Mouse (Mus musculus) neural tube, embryonic 13.5 days (tissue): ENCODE measurements around the gene Tmem213. TPM values are rescaled to one million over a fixed set of nuclear protein-coding genes. Genes with fewer than 3 reads are reported as not detected.

Source experiments
- ATAC-seq: fragments of 200-750 bp; cut with Nextera tagmentation; 2 replicates; pipeline ENCODE4 v1.8.0; 2017; ENCODE audit warnings: low read depth, mild to moderate bottlenecking, moderate TSS enrichment, moderate library complexity
- H3K27ac ChIP-seq: fragments of 300-500 bp; sonication (generic); replicated peaks from 2 replicates; pipeline ENCODE4 v1.5.1; 2015; ENCODE audit warnings: moderate library complexity, mild to moderate bottlenecking, inconsistent platforms
- H3K27me3 ChIP-seq: fragments of 300-500 bp; sonication (generic); 2 replicates; pipeline ENCODE4 v1.6.1; 2015; ENCODE audit warnings: mild to moderate bottlenecking, inconsistent platforms
- H3K36me3 ChIP-seq: fragments of 300-500 bp; sonication (generic); 2 replicates; pipeline ENCODE4 v1.6.1; 2015; ENCODE audit warnings: mild to moderate bottlenecking, inconsistent platforms
- H3K4me1 ChIP-seq: fragments of 300-500 bp; sonication (generic); replicated peaks from 2 replicates; pipeline ENCODE4 v1.6.1; 2015; ENCODE audit warnings: inconsistent platforms
- H3K4me2 ChIP-seq: fragments of 300-500 bp; sonication (generic); 2 replicates; pipeline ENCODE4 v1.6.1; 2015; ENCODE audit warnings: inconsistent platforms, mild to moderate bottlenecking, moderate library complexity
- H3K4me3 ChIP-seq: fragments of 300-500 bp; sonication (generic); 2 replicates; pipeline ENCODE4 v1.5.1; 2015; ENCODE audit warnings: mild to moderate bottlenecking, inconsistent platforms
- H3K9ac ChIP-seq: fragments of 300-500 bp; sonication (generic); 2 replicates; pipeline ENCODE4 v1.6.1; 2015; ENCODE audit warnings: moderate library complexity, mild to moderate bottlenecking, inconsistent platforms
- H3K9me3 ChIP-seq: fragments of 300-500 bp; sonication (generic); 2 replicates; pipeline ENCODE4 v1.6.1; 2016; ENCODE audit warnings: inconsistent platforms
- WGBS: fragments of 180-500 bp; shearing (Covaris S2); methylation state at CpG from one replicate; pipeline ENCODE4 v1.1.7; 2015; 5-methylcytosine and 5-hydroxymethylcytosine counted together
- polyA plus RNA-seq: library from polyadenylated mRNA; unstranded; fragments of >200 nt; fragmentation: Nextera tagmentation; extraction: Ambion mirVana; gene quantifications from 2 replicates; pipeline ENCODE4 v1.2.1, GENCODE M21; 2015

Gene Tmem213
- polyA plus RNA-seq, 1 experiment from 2014 or later, result not detected

DNA sequence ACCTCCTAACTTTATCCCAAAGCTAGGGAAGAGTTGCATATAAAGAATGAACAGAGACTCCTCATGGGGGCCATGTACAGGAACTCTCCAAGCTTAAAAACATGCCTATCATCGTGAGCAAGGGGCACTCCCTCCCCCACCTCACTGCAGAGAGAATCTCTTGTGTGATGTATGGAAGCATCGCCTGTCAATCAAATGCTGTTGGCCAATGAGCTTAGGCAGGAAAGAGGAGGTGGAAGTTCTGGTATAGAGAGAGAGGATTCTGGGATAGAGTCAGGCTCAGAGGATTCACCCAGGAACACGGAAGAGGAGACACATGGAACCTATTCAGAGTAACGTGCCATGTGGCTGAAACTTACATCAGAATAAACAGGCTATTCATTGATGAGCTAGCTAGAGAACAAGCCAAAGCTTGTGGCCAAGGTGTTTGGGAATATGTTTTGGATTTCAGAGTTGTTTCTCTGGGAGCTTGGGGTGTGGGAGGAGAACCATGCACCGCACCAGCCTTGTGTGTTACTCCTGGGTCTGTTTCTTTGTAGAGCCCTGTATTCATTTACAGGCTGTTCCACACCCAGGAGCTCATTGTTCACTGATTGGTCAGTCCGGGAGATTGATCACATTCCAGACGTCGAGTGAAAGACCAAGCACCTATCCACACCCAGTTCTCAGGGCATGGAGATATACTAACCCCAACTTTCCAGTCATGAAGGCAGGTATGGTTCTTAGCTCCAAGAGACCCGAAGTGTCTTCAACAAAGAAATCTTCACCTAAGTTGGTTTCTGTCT, 21.6 kb upstream of the Tmem213 start:
- H3K4me2 ChIP-seq, result no peak overlapping the region
- no peak overlapping the region for H3K4me3 ChIP-seq
- no peaks in the 10 kb centered on the region for H3K9me3 ChIP-seq
- no peak overlapping the region for H3K9ac ChIP-seq
- no peaks in the 10 kb centered on the region for H3K27me3 ChIP-seq
- H3K4me1 ChIP-seq, result no peaks in the 10 kb centered on the region
- H3K36me3 ChIP-seq, result no peaks in the 10 kb centered on the region
- no peak for ATAC-seq
- no peak overlapping the region for H3K27ac ChIP-seq
- 77% methylated on average over 9 of the region's 9 CpGs for WGBS

DNA sequence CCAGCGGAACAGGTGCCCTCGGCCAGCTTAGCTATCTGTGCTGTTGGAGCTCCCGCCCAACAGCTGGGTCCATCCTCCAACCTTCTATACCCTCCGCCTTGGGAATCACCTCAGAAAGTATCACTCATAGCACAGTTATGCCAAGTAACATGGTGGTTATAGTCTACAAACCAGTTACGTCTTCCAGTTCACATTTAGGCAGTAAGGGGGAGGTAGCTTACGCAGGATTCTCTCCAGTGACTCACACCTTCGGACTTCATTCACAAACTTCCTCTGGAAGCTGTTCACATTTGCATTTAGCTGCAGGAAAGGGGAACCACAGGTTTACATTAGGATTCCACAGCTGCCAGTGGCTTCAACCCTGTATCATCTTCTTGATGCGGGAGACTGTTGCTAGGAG, 16.5 kb upstream of the Tmem213 start:
- Histone ChIP-seq H3K4me1 (no peaks in the 10 kb centered on the region), H3K4me2 (no peak overlapping the region), H3K36me3 (no peaks in the 10 kb centered on the region), H3K27ac (no peak overlapping the region), H3K4me3 (no peak overlapping the region), H3K27me3 (no peaks in the 10 kb centered on the region), H3K9me3 (no peaks in the 10 kb centered on the region), H3K9ac (no peak overlapping the region)
- no peak for ATAC-seq
- 96% methylated on average over 8 of the region's 8 CpGs for WGBS

DNA sequence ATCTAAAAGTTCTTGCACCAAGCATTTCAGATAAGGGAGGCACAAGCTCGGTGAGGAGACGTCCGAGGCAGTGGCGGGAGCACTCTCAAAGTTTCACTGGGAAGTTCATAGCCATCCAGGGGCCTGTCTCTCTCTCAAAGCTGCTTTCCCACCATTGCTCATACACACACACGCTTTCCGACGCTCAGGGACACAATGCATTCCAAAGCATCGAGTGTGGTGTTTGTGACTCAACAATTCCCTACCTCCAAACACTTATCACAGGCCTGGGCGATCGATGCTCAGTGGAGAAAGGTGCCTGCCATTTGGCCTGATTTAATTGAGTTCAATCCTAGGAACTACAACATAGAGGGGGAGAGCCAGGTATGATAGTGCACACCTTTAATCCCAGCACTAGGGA, 14.4 kb upstream of the Tmem213 start:
- H3K4me3 ChIP-seq, result no peak overlapping the region
- ATAC-seq, result no peak
- WGBS, result 92% methylated on average over 10 of the region's 10 CpGs
- no peak overlapping the region for H3K4me2 ChIP-seq
- no peaks in the 10 kb centered on the region for H3K4me1 ChIP-seq
- H3K9ac ChIP-seq, result no peak overlapping the region
- no peak overlapping the region for H3K27ac ChIP-seq
- H3K9me3 ChIP-seq, result peaks cover 3% of the 10 kb centered on the region; the same call in 1 of the 2 replicates
- H3K27me3 ChIP-seq, result no peaks in the 10 kb centered on the region
- no peaks in the 10 kb centered on the region for H3K36me3 ChIP-seq

DNA sequence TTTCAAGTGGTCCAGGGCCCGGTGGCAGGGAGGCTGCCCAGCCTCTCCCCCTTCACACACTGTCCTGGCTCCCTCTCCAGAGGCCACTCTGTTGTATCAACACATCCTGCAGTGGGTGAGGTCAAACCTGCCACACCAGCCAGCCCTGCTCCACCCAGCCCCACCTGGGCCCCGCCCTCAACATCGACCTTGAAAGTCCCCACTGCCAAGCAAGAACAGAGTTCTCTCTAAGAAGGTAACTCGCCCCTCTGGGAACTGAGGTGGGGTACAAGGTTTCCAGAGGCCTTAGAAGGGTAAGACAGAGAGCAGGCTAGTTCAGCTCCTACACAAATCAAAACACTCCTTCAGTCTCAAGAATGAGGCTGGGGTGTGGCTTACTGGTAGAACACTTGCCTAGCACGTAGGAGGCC, 12.1 kb upstream of the Tmem213 start:
- ATAC-seq, result no peak
- H3K27ac ChIP-seq, result no peak overlapping the region
- no peak overlapping the region for H3K4me3 ChIP-seq
- no peak overlapping the region for H3K9ac ChIP-seq
- no peak overlapping the region for H3K4me2 ChIP-seq
- no peaks in the 10 kb centered on the region for H3K36me3 ChIP-seq
- no peaks in the 10 kb centered on the region for H3K4me1 ChIP-seq
- no peaks in the 10 kb centered on the region for H3K27me3 ChIP-seq
- peaks cover 3% of the 10 kb centered on the region; the same call in 1 of the 2 replicates for H3K9me3 ChIP-seq
- 69% methylated on average over 5 of the region's 5 CpGs for WGBS

DNA sequence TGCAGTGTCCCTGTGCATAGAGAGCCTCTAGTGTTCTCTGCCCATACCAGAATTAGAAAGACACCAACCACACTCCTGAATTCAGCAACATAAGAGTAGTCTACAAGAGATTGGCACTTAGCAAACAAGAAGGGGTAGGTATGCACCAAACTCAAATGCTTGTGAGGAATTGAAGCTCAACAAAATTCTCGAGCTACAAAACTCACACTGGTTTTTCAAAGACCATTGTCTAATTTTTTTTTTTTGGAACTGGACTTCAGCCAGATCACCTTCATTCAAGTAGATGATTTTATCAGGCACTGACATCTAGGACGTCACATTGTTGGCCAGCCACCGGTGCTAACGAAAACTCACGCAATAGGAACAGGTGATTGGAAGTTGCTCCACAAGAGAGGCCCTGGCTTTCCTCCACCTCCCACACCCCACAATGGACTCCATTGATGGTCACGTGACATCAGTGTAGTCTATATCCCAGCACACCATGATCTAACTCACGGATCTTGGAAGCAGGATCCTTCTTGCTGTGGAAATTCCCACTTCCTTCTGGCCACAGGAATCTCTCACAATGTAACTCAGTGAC, 6.7 kb upstream of the Tmem213 start:
- Histone ChIP-seq H3K9me3 (peaks cover 3% of the 10 kb centered on the region; the same call in 1 of the 2 replicates), H3K27me3 (no peaks in the 10 kb centered on the region), H3K4me1 (no peaks in the 10 kb centered on the region), H3K4me2 (no peak overlapping the region), H3K36me3 (no peaks in the 10 kb centered on the region), H3K27ac (no peak overlapping the region), H3K4me3 (no peak overlapping the region), H3K9ac (no peak overlapping the region)
- no peak for ATAC-seq
- WGBS, result 91% methylated on average over 7 of the region's 7 CpGs

DNA sequence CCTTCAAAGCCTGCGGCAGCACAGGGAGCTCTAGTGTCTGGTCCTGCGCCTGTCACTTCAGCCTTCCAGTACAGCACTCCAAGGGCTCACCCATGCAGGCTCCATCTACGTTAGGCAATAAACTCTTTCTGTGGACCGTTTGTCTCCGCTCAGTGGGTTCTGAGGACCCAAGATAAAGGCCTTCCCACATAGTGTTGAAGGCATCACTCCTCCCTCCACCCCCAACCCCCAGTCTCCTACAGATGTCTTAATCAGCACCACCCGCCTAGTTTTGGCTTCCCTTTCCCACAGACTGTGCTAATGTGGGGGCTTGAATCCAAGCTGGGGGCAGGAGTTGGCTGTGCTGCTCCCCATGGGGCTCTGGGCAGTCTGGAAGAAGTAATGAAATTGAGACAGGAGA, 5.3 kb upstream of the Tmem213 start:
- Histone ChIP-seq H3K27ac (no peak overlapping the region), H3K36me3 (no peaks in the 10 kb centered on the region), H3K9me3 (peaks cover 2% of the 10 kb centered on the region; the same call in 1 of the 2 replicates), H3K27me3 (no peaks in the 10 kb centered on the region), H3K4me1 (no peaks in the 10 kb centered on the region), H3K4me3 (no peak overlapping the region), H3K9ac (no peak overlapping the region), H3K4me2 (no peak overlapping the region)
- WGBS, result 54% methylated on average over 6 of the region's 6 CpGs
- no peak for ATAC-seq

DNA sequence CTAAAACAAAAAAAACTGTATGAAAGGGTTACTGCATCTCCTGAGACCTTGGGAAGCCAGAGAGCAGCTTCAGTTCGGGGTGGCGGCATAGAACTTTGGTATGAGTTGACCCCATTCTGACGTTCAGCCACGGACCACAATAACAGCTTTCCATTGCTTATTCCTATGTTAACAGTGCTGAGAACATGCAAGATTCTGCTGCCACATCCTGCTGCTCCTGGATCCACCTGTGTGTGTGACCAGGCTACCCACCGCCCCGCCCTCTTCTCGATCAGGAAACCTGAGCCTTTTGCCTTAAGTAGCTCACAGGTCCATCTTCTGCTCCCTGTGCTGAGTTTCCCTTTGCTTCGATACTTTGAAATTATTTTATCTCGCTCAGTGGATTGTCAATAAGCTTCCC, 3.1 kb upstream of the Tmem213 start:
- no peak for ATAC-seq
- Histone ChIP-seq H3K4me1 (peaks cover 7% of the 10 kb centered on the region; the same call in 1 of the 2 replicates), H3K9ac (no peak overlapping the region), H3K9me3 (no peaks in the 10 kb centered on the region), H3K4me3 (no peak overlapping the region), H3K27ac (no peak overlapping the region), H3K27me3 (no peaks in the 10 kb centered on the region), H3K36me3 (no peaks in the 10 kb centered on the region), H3K4me2 (no peak overlapping the region)
- WGBS, result 88% methylated on average over 9 of the region's 9 CpGs

DNA sequence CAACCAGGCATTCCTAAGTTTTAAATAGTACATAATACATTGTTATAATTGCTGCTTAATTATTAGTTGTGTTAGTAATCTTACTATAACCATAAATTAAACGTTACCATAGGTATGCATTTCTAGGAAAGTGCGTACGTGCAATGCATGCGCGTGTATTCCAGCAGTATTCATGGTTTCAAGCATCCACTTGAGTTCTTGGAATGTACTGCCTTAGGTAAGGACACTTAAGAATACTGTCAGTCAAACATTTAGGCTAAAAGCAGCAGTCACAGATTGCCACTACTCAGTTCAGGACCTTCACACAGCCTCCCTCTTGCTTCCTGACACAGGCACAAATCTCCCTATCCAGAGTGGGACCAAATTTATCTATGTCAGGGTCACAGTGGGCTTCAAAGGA, 606 bp upstream of the Tmem213 start:
- Histone ChIP-seq H3K27ac (no peak overlapping the region), H3K4me1 (peaks cover 7% of the 10 kb centered on the region; the same call in 1 of the 2 replicates), H3K9ac (no peak overlapping the region), H3K4me3 (no peak overlapping the region), H3K4me2 (no peak overlapping the region), H3K27me3 (no peaks in the 10 kb centered on the region), H3K9me3 (no peaks in the 10 kb centered on the region), H3K36me3 (no peaks in the 10 kb centered on the region)
- ATAC-seq, result no peak
- 90% methylated on average over 5 of the region's 5 CpGs for WGBS

DNA sequence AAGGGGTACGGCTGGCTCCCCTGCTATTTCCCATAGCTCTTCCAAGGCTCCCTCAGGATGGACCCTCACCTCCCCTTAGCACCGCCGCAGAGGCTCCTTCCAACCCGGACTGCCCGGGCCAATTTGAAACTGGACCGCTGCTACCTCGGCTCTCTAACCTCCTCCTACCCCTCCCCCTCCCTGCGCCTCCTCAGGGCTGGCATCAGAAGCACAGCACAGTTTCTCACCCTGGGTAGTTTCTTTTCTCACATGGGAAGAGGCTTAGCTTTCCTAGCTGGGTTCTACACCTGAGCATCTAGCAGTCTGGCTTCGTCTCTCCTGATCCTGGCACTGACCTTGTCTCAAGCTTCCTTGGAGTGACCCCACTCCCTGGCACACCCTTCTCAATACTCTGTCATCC, 816 bp downstream of the Tmem213 start:
- Histone ChIP-seq H3K27me3 (no peaks in the 10 kb centered on the region), H3K4me3 (no peak overlapping the region), H3K36me3 (no peaks in the 10 kb centered on the region), H3K27ac (no peak overlapping the region), H3K9ac (no peak overlapping the region), H3K4me2 (no peak overlapping the region), H3K4me1 (peaks cover 7% of the 10 kb centered on the region; the same call in 1 of the 2 replicates), H3K9me3 (no peaks in the 10 kb centered on the region)
- WGBS, result 17% methylated on average over 9 of the region's 9 CpGs
- no peak for ATAC-seq

DNA sequence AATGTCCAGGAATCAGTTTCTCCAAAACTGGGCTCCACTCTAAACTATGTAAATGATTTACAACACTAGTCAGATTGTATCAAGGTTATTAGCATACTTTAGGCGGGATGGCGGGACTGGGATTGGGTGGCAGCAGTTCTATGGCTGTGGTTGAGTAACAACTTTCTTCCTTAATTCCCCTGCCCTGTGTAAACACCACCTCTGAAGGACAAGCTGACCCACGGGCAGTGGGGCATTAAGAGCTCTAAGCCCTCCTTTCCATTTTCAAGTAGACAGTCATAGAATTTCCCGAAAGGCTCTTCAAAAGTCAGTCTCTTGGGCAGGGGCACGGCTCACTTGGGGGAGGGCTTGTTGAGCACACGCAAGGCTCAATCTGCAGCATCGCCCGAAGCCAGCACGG, 1.8 kb downstream of the Tmem213 start:
- no peaks in the 10 kb centered on the region for H3K36me3 ChIP-seq
- ATAC-seq, result no peak
- H3K9me3 ChIP-seq, result no peaks in the 10 kb centered on the region

DNA sequence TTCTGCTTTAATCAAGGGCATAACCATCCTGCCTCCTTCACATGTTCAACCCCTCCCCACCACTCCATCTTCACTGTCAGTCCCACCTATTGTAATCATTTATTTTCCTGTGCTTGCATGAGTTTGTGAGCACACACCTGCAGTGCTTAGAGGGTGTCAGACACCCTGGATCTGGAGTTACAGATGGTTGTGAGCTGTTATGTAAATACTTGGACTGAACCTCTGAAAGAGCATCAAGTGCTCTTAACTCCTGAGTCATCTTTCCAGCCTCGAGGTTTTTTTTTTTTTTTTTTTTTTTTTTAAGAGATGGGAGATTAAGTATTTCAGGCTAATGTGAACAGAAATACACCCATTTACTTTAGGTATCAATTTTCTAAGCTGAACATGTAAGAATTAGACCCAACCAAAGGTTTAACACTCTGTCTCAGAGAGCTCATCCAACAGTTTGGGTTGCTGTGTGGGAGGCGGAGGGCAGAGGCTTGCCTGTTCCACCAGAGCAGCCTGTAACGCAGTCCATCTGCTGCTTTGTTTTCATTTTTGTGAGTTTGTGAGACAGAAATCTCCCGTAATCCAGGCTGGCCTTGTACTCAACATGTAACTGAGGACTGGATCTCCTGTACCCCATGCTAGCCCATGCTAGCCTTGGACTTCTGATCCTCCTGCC, 7.2 kb downstream of the Tmem213 start:
- H3K4me1 ChIP-seq, result no peaks in the 10 kb centered on the region
- no peak for ATAC-seq
- H3K36me3 ChIP-seq, result no peaks in the 10 kb centered on the region
- no peak overlapping the region for H3K9ac ChIP-seq
- H3K27me3 ChIP-seq, result no peaks in the 10 kb centered on the region
- 68% methylated on average over 4 of the region's 4 CpGs for WGBS
- no peak overlapping the region for H3K4me2 ChIP-seq
- H3K9me3 ChIP-seq, result no peaks in the 10 kb centered on the region
- no peak overlapping the region for H3K4me3 ChIP-seq
- no peak overlapping the region for H3K27ac ChIP-seq

More for the DNA sequence above, 1.8 kb downstream of the Tmem213 start:
- Histone ChIP-seq H3K4me3 (no peak overlapping the region), H3K4me1 (peaks cover 7% of the 10 kb centered on the region; the same call in 1 of the 2 replicates), H3K9ac (no peak overlapping the region), H3K4me2 (no peak overlapping the region), H3K27me3 (no peaks in the 10 kb centered on the region), H3K27ac (no peak overlapping the region)
- 84% methylated on average over 9 of the region's 9 CpGs for WGBS

DNA sequence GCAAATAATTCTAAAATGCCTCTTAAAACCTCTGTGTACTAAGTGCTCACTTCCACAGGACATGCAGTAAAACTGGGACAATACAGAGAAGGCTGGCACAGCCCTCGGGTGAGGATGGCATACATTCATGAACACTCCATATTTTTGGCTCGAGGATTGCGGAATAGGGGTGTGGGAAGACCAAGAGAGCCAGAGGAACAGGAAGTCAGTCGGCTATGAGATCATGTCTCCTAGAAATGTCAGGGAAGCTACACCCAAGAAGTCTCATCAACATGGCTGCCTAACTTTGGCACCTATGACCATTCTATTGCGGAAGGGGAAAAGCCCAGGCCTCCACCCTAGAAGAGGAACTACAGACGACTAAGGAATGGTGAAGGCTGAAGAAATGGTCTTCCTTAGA, 9.3 kb downstream of the Tmem213 start:
- no peaks in the 10 kb centered on the region; the same call in 1 of the 2 replicates for H3K36me3 ChIP-seq
- no peak overlapping the region for H3K9ac ChIP-seq
- H3K27me3 ChIP-seq, result no peaks in the 10 kb centered on the region
- H3K4me3 ChIP-seq, result no peak overlapping the region
- no peak overlapping the region for H3K4me2 ChIP-seq
- ATAC-seq, result no peak
- no peaks in the 10 kb centered on the region for H3K4me1 ChIP-seq
- 95% methylated on average over 6 of the region's 6 CpGs for WGBS
- H3K27ac ChIP-seq, result no peak overlapping the region
- no peaks in the 10 kb centered on the region for H3K9me3 ChIP-seq
